Mouse (Mus musculus) brain, embryonic 14.5 days (tissue): ENCODE results near the gene Zfp553.
"Not testable (repeated sequence)": the region's sequence is repeated elsewhere in the genome, so short reads cannot be mapped to it uniquely, and the experiment has no call there.

ENCODE experiments used
- CTCF ChIP-seq: fragments of 200-500 bp; IDR thresholded peaks from 2 replicates; pipeline ENCODE4 v1.5.1; 2012; ENCODE audit warnings: inconsistent platforms, mild to moderate bottlenecking, moderate library complexity, borderline replicate concordance; ENCODE audit not compliant: insufficient read depth, insufficient read length; ENCODE audit errors: extremely low read depth
- POLR2A ChIP-seq: fragments of 200-500 bp; IDR thresholded peaks from 2 replicates; pipeline ENCODE4 v1.6.1; 2012; ENCODE audit warnings: mild to moderate bottlenecking, inconsistent platforms, borderline replicate concordance; ENCODE audit not compliant: poor library complexity, insufficient read depth, insufficient read length, severe bottlenecking; ENCODE audit errors: extremely low read depth

- not testable (repeated sequence) for TF ChIP-seq CTCF, POLR2A
Measured at GRCm38 (mm10) chr7:127250511-127250910, 17.6 kb downstream of the Zfp553 start.
